Mouse (Mus musculus) regulatory T cell (primary cell): ENCODE results near the gene Slc2a9.

Source experiments
- in situ Hi-C: fragments of 300-600 bp; cut with MboI, MseI; formaldehyde crosslinking; loops from one replicate; pipeline ENCODE4 v1.15.1; 2025; ENCODE audit warnings: high pct_unique_total_duplicates

The Slc2a9 gene

GRCm38 (mm10) chr5:38470881-38471280 is 32.1 kb downstream of the Slc2a9 start:
- in situ Hi-C loops, result loop anchor here (5.0 kb wide), 1 partner anchor 169 kb away; no protein-coding TSS in a partner anchor

- in situ Hi-C loops, result loop anchor here (5.0 kb wide), 1 partner anchor 168 kb away; no protein-coding TSS in a partner anchor
Measured at GRCm38 (mm10) chr5:38469891-38470578, 32.9 kb downstream of the Slc2a9 start.

- in situ Hi-C loops, result no loop called here
Measured at GRCm38 (mm10) chr5:38466569-38467110, 36.3 kb downstream of the Slc2a9 start.

GRCm38 (mm10) chr5:38461261-38461660 is 41.7 kb downstream of the Slc2a9 start:
- in situ Hi-C loops, result no loop called here

GRCm38 (mm10) chr5:38450936-38451335 is 52.0 kb downstream of the Slc2a9 start:
- in situ Hi-C loops, result no loop called here

- in situ Hi-C loops, result no loop called here
Measured at GRCm38 (mm10) chr5:38449607-38450006, 53.3 kb downstream of the Slc2a9 start.

GRCm38 (mm10) chr5:38448121-38448520 is 54.8 kb downstream of the Slc2a9 start:
- in situ Hi-C loops, result no loop called here

GRCm38 (mm10) chr5:38446316-38446975 is 56.5 kb downstream of the Slc2a9 start:
- in situ Hi-C loops, result no loop called here

GRCm38 (mm10) chr5:38441088-38441839 is 61.7 kb downstream of the Slc2a9 start:
- in situ Hi-C loops, result no loop called here

GRCm38 (mm10) chr5:38440252-38441005 is 62.5 kb downstream of the Slc2a9 start:
- in situ Hi-C loops, result no loop called here

GRCm38 (mm10) chr5:38436681-38437080 is 66.3 kb downstream of the Slc2a9 start:
- in situ Hi-C loops, result no loop called here

GRCm38 (mm10) chr5:38434875-38435274 is 68.1 kb downstream of the Slc2a9 start:
- in situ Hi-C loops, result no loop called here

GRCm38 (mm10) chr5:38431201-38431600 is 71.7 kb downstream of the Slc2a9 start:
- in situ Hi-C loops, result no loop called here

- in situ Hi-C loops, result no loop called here
Measured at GRCm38 (mm10) chr5:38429106-38429505, 73.8 kb downstream of the Slc2a9 start.

GRCm38 (mm10) chr5:38427757-38428156 is 75.2 kb downstream of the Slc2a9 start:
- in situ Hi-C loops, result no loop called here

- in situ Hi-C loops, result no loop called here
Measured at GRCm38 (mm10) chr5:38425569-38425968, 77.4 kb downstream of the Slc2a9 start.

- in situ Hi-C loops, result no loop called here
Measured at GRCm38 (mm10) chr5:38422426-38422825, 80.5 kb downstream of the Slc2a9 start.

- in situ Hi-C loops, result no loop called here
Measured at GRCm38 (mm10) chr5:38418799-38419198, 84.1 kb downstream of the Slc2a9 start.

GRCm38 (mm10) chr5:38403612-38404011 is 99.3 kb downstream of the Slc2a9 start:
- in situ Hi-C loops, result no loop called here

GRCm38 (mm10) chr5:38402288-38402687 is 100.7 kb downstream of the Slc2a9 start:
- in situ Hi-C loops, result no loop called here

GRCm38 (mm10) chr5:38388857-38389256 is 114.1 kb downstream of the Slc2a9 start:
- in situ Hi-C loops, result no loop called here
